Mouse (Mus musculus) stomach, postnatal 0 days (tissue): ENCODE data around the gene A530084C06Rik. TPM values are rescaled to one million over a fixed set of nuclear protein-coding genes. Genes with fewer than 3 reads are reported as not detected.

Experiments
- ATAC-seq: fragments of 200-750 bp; cut with Nextera tagmentation; 2 replicates; pipeline ENCODE4 v1.8.0; 2017; ENCODE audit not compliant: low FRiP score, low TSS enrichment
- DNase-seq: peaks from one replicate; pipeline ENCODE4 v3.0.0-alpha.2; 2016; ENCODE audit warnings: low spot score
- H3K27ac ChIP-seq: fragments of 300-500 bp; sonication (generic); replicated peaks from 2 replicates; pipeline ENCODE4 v1.5.1; 2014; ENCODE audit warnings: mild to moderate bottlenecking, control low read depth
- H3K27me3 ChIP-seq: fragments of 300-500 bp; sonication (generic); 2 replicates; pipeline ENCODE4 v1.6.1; 2014; ENCODE audit warnings: low read length; ENCODE audit not compliant: control insufficient read depth, insufficient read depth
- H3K36me3 ChIP-seq: fragments of 300-500 bp; sonication (generic); 2 replicates; pipeline ENCODE4 v1.6.1; 2014; ENCODE audit warnings: low read length, mixed read lengths; ENCODE audit not compliant: control insufficient read depth, insufficient read depth
- H3K4me1 ChIP-seq: fragments of 300-500 bp; sonication (generic); replicated peaks from 2 replicates; pipeline ENCODE4 v1.6.1; 2014; ENCODE audit warnings: antibody characterized with exemption; ENCODE audit not compliant: control insufficient read depth, insufficient read depth
- H3K4me2 ChIP-seq: fragments of 300-500 bp; sonication (generic); replicated peaks from 2 replicates; pipeline ENCODE4 v1.6.1; 2014; ENCODE audit warnings: low read depth, mild to moderate bottlenecking, control low read depth, moderate library complexity
- H3K4me3 ChIP-seq: fragments of 300-500 bp; sonication (generic); 2 replicates; pipeline ENCODE4 v1.5.1; 2014; ENCODE audit warnings: low read depth, low read length, control low read depth
- H3K9ac ChIP-seq: fragments of 300-500 bp; sonication (generic); 2 replicates; pipeline ENCODE4 v1.6.1; 2014; ENCODE audit warnings: mild to moderate bottlenecking, low read length, control low read depth, mixed read lengths
- H3K9me3 ChIP-seq: fragments of 300-500 bp; sonication (generic); 2 replicates; pipeline ENCODE4 v1.6.1; 2016; ENCODE audit warnings: low read length; ENCODE audit not compliant: control insufficient read depth
- CTCF ChIP-seq: IDR thresholded peaks from 2 replicates; pipeline ENCODE4 v1.5.1; 2016; ENCODE audit warnings: antibody characterized with exemption, low read depth, mild to moderate bottlenecking, moderate library complexity
- EP300 ChIP-seq: optimal IDR thresholded peaks from 2 replicates; pipeline ENCODE3; 2016; ENCODE audit warnings: antibody characterized with exemption
- WGBS: fragments of 180-500 bp; shearing (Covaris S2); extraction: QIAGEN DNeasy Blood & Tissue Kit; methylation state at CpG from one replicate; pipeline ENCODE4 v1.1.7; 2014; 5-methylcytosine and 5-hydroxymethylcytosine counted together
- polyA plus RNA-seq: library from polyadenylated mRNA; unstranded; fragments of >200 nt; fragmentation: Nextera tagmentation; extraction: Ambion mirVana; gene quantifications from 2 replicates; pipeline ENCODE4 v1.2.1, GENCODE M21; 2015

A530084C06Rik gene
- polyA plus RNA-seq, 1 experiment from 2014 or later = not detected

- TF ChIP-seq CTCF = no peak
- no peak for TF ChIP-seq EP300
- no peak overlapping the region for H3K4me3 ChIP-seq
- DNase-seq = peak; percentile 23
- H3K9ac ChIP-seq = 0 out of 2 replicates have a peak overlapping the region, but pooled peaks have one; percentile 38
- peak overlapping the region; percentile 28; the same call in 1 of the 2 replicates for H3K4me2 ChIP-seq
- peak overlapping the region; percentile 45 for H3K27ac ChIP-seq
- no peaks in the 10 kb centered on the region; the same call in 1 of the 2 replicates for H3K4me1 ChIP-seq
- H3K27me3 ChIP-seq = no peaks in the 10 kb centered on the region
- no peaks in the 10 kb centered on the region for H3K9me3 ChIP-seq
- WGBS = 29% methylated on average over 6 of the region's 6 CpGs
- ATAC-seq = no peak
- no peaks in the 10 kb centered on the region for H3K36me3 ChIP-seq
Observed at GRCm38 (mm10) chr13:31577576-31577975, 18.4 kb upstream of the A530084C06Rik start.

GRCm38 (mm10) chr13:31576696-31577095 is 17.6 kb upstream of the A530084C06Rik start:
- Histone ChIP-seq H3K36me3 (no peaks in the 10 kb centered on the region), H3K4me1 (no peaks in the 10 kb centered on the region; the same call in 1 of the 2 replicates), H3K4me2 (no peak overlapping the region), H3K4me3 (no peak overlapping the region), H3K9me3 (no peaks in the 10 kb centered on the region), H3K9ac (no peak overlapping the region), H3K27ac (peak overlapping the region; percentile 63), H3K27me3 (no peaks in the 10 kb centered on the region)
- ATAC-seq = no peak
- no peak for DNase-seq
- 59% methylated on average over 4 of the region's 4 CpGs for WGBS
- TF ChIP-seq CTCF (no peak), EP300 (no peak)

- Histone ChIP-seq H3K4me1 (no peaks in the 10 kb centered on the region; the same call in 1 of the 2 replicates), H3K4me2 (no peak overlapping the region), H3K36me3 (no peaks in the 10 kb centered on the region), H3K9ac (no peak overlapping the region), H3K4me3 (no peak overlapping the region), H3K9me3 (no peaks in the 10 kb centered on the region), H3K27ac (no peak overlapping the region), H3K27me3 (no peaks in the 10 kb centered on the region)
- whole genome bisulfite sequencing = 78% methylated on average over 3 of the region's 3 CpGs
- no peak for DNase-seq
- TF ChIP-seq EP300 (no peak), CTCF (no peak)
- ATAC-seq = no peak
Observed at GRCm38 (mm10) chr13:31574627-31575026, 15.5 kb upstream of the A530084C06Rik start.

- WGBS = 63% methylated on average over 10 of the region's 10 CpGs
- Histone ChIP-seq H3K4me2 (no peak overlapping the region), H3K4me1 (no peaks in the 10 kb centered on the region), H3K9me3 (no peaks in the 10 kb centered on the region), H3K27ac (peak overlapping the region; percentile 40; the same call in 1 of the 2 replicates), H3K4me3 (no peak overlapping the region), H3K9ac (no peak overlapping the region), H3K27me3 (no peaks in the 10 kb centered on the region), H3K36me3 (no peaks in the 10 kb centered on the region)
- ATAC-seq = peak; percentile 51
- TF ChIP-seq CTCF (no peak), EP300 (no peak)
- DNase-seq = peak; percentile 31
Observed at GRCm38 (mm10) chr13:31572806-31573508, 13.8 kb upstream of the A530084C06Rik start.

- DNase-seq (peak; percentile 88), ATAC-seq (peak; percentile 97)
- Histone ChIP-seq H3K9ac (no peak overlapping the region), H3K27ac (peak overlapping the region; percentile 77), H3K4me3 (no peak overlapping the region), H3K36me3 (no peaks in the 10 kb centered on the region), H3K4me2 (no peak overlapping the region; the same call in 1 of the 2 replicates), H3K9me3 (no peaks in the 10 kb centered on the region), H3K4me1 (no peaks in the 10 kb centered on the region), H3K27me3 (no peaks in the 10 kb centered on the region)
- WGBS = 62% methylated on average over 6 of the region's 6 CpGs
- TF ChIP-seq EP300 (peak; percentile 84), CTCF (no peak)
Observed at GRCm38 (mm10) chr13:31567617-31568294, 8.6 kb upstream of the A530084C06Rik start.

- Histone ChIP-seq H3K9me3 (no peaks in the 10 kb centered on the region), H3K9ac (no peak overlapping the region), H3K4me2 (no peak overlapping the region; the same call in 1 of the 2 replicates), H3K36me3 (no peaks in the 10 kb centered on the region), H3K4me1 (no peaks in the 10 kb centered on the region), H3K27me3 (no peaks in the 10 kb centered on the region), H3K4me3 (no peak overlapping the region), H3K27ac (peak overlapping the region; percentile 77)
- ATAC-seq = peak; percentile 76
- peak; percentile 67 for DNase-seq
- TF ChIP-seq EP300 = no peak
- no peak for TF ChIP-seq CTCF
- 47% methylated on average over 8 of the region's 8 CpGs for WGBS
Observed at GRCm38 (mm10) chr13:31567099-31567498, 8.0 kb upstream of the A530084C06Rik start.
